ENCODE assay signal across 8 mouse cellular contexts in the genomic region with DNA sequence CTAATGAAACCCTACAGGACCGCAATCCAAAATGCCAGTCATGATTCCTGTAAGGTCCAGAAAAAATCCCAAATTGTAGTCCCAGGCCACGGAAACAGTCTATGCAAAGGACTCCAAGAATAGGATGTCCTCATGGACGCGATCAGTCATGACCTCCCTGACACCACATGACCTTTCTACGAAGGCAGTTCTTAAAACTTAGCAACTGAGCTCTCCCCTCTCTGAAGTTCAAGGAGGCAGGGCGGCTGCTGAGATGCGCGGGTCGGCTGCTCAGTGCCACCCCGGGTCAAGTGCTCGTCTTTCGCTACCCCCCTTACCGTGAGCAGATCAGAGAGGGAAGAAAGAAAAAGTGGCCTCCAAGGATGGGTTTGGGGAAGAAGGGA. TPM values are rescaled to one million over a fixed set of nuclear protein-coding genes. Genes with fewer than 3 reads are reported as not detected.
DNase-seq lines count a peak whose midpoint lies in the region; ATAC-seq and TF ChIP-seq lines count a peak whose summit lies in the region.

No protein-coding gene starts in this region.

- H3K4me3 ChIP-seq in lung, embryonic 14.5 days (ENCODE audit: low read depth, low read length) = peak overlapping the region; percentile 78
- H3K4me3 ChIP-seq in embryonic facial prominence, embryonic 12.5 days = peak overlapping the region; percentile 62
- peak overlapping the region; percentile 74 for H3K4me3 ChIP-seq in intestine, postnatal 0 days (ENCODE audit: low read depth, low read length)
- peak overlapping the region; percentile 62 for H3K4me3 ChIP-seq in neural tube, embryonic 13.5 days

- no peaks in the 10 kb centered on the region for H3K9me3 ChIP-seq in lung, embryonic 14.5 days (ENCODE audit: low read depth, low read length)
- H3K9me3 ChIP-seq in embryonic facial prominence, embryonic 12.5 days = no peaks in the 10 kb centered on the region
- no peaks in the 10 kb centered on the region for H3K9me3 ChIP-seq in intestine, postnatal 0 days (ENCODE audit: control insufficient read depth)
- H3K9me3 ChIP-seq in neural tube, embryonic 13.5 days = no peaks in the 10 kb centered on the region

- no peaks in the 10 kb centered on the region for H3K27me3 ChIP-seq in lung, embryonic 14.5 days (ENCODE audit: insufficient read depth, low read length)
- no peaks in the 10 kb centered on the region for H3K27me3 ChIP-seq in embryonic facial prominence, embryonic 12.5 days
- H3K27me3 ChIP-seq in intestine, postnatal 0 days (replicated peaks; ENCODE audit: control insufficient read depth, insufficient read depth, low read length) = no peaks in the 10 kb centered on the region
- no peaks in the 10 kb centered on the region for H3K27me3 ChIP-seq in neural tube, embryonic 13.5 days

- H3K9ac ChIP-seq in lung, embryonic 14.5 days = peak overlapping the region; percentile 92
- peak overlapping the region; percentile 75 for H3K9ac ChIP-seq in embryonic facial prominence, embryonic 12.5 days
- peak overlapping the region; percentile 81 for H3K9ac ChIP-seq in intestine, postnatal 0 days (ENCODE audit: low read depth, low read length)
- H3K9ac ChIP-seq in neural tube, embryonic 13.5 days = peak overlapping the region; percentile 82

- 0% methylated on average over 13 of the region's 13 CpGs for WGBS in lung, embryonic 14.5 days
- WGBS in embryonic facial prominence, embryonic 12.5 days = under 1% methylated on average over 13 of the region's 13 CpGs
- 0% methylated on average over 13 of the region's 13 CpGs for WGBS in intestine, postnatal 0 days
- under 1% methylated on average over 13 of the region's 13 CpGs for WGBS in neural tube, embryonic 13.5 days

- H3K36me3 ChIP-seq in lung, embryonic 14.5 days (ENCODE audit: insufficient read depth) = peaks cover 4% of the 10 kb centered on the region; the same call in 1 of the 2 replicates
- no peaks in the 10 kb centered on the region for H3K36me3 ChIP-seq in embryonic facial prominence, embryonic 12.5 days
- no peaks in the 10 kb centered on the region for H3K36me3 ChIP-seq in intestine, postnatal 0 days (ENCODE audit: control insufficient read depth, insufficient read depth)
- peaks cover 6% of the 10 kb centered on the region; the same call in 1 of the 2 replicates for H3K36me3 ChIP-seq in neural tube, embryonic 13.5 days

- DNase-seq in lung, embryonic 14.5 days = no peak
- no peak for DNase-seq in lung, postnatal 4 days
- no peak for DNase-seq in spleen, postnatal 14 days (ENCODE audit: low spot score in 2 of 2)
- no peak for DNase-seq in adrenal gland, adult (ENCODE audit: inconsistent age in 2 of 2, low spot score in 1 of 2)
- DNase-seq in right cerebral cortex, postnatal 14 days = no peak

- TF ChIP-seq CTCF in lung, embryonic 14.5 days (IDR thresholded peaks at IDR 0.05; ENCODE audit: low read depth) = no peak
- no peak for TF ChIP-seq CTCF in intestine, postnatal 0 days (IDR thresholded peaks at IDR 0.05; ENCODE audit: low read depth)

- ATAC-seq in lung, embryonic 14.5 days (ENCODE audit: insufficient read depth) = peak; percentile 68
- ATAC-seq in embryonic facial prominence, embryonic 12.5 days (ENCODE audit: insufficient number of reproducible peaks, insufficient read depth, low FRiP score, low TSS enrichment) = peak; percentile 61; the same call in 1 of the 2 replicates
- peak; percentile 44 for ATAC-seq in intestine, postnatal 0 days
- ATAC-seq in neural tube, embryonic 13.5 days (ENCODE audit: low read depth) = no peak; the same call in 1 of the 2 replicates

- peaks cover 5% of the 10 kb centered on the region; the same call in 1 of the 2 replicates for H3K4me1 ChIP-seq in lung, embryonic 14.5 days (ENCODE audit: insufficient read depth)
- peaks cover 21% of the 10 kb centered on the region for H3K4me1 ChIP-seq in embryonic facial prominence, embryonic 12.5 days
- H3K4me1 ChIP-seq in intestine, postnatal 0 days (replicated peaks; ENCODE audit: control insufficient read depth, insufficient read depth, low read length) = 0 out of 2 replicates have a peak, but pooled peaks cover 2% of the 10 kb centered on the region
- H3K4me1 ChIP-seq in neural tube, embryonic 13.5 days (replicated peaks) = peaks cover 30% of the 10 kb centered on the region

- peak overlapping the region; percentile 97 for H3K27ac ChIP-seq in lung, embryonic 14.5 days (ENCODE audit: low read depth)
- peak overlapping the region; percentile 97 for H3K27ac ChIP-seq in embryonic facial prominence, embryonic 12.5 days
- peak overlapping the region; percentile 96 for H3K27ac ChIP-seq in intestine, postnatal 0 days (ENCODE audit: low read depth, low read length)
- H3K27ac ChIP-seq in neural tube, embryonic 13.5 days (replicated peaks) = peak overlapping the region; percentile 97

- H3K4me2 ChIP-seq in lung, embryonic 14.5 days = peak overlapping the region; percentile 71
- H3K4me2 ChIP-seq in embryonic facial prominence, embryonic 12.5 days (replicated peaks) = peak overlapping the region; percentile 48
- peak overlapping the region; percentile 64 for H3K4me2 ChIP-seq in intestine, postnatal 0 days (replicated peaks; ENCODE audit: low read depth)
- peak overlapping the region; percentile 69 for H3K4me2 ChIP-seq in neural tube, embryonic 13.5 days

RNA-seq across cellular contexts. Expression of a gene that starts 0.4 kb away (rescaled TPM):
- polyA plus RNA-seq in lung, embryonic 14.5 days (2014; fragmentation: Nextera tagmentation; extraction: Ambion mirVana) = 48.7 and 49.7 TPM in 2 replicates
- polyA plus RNA-seq in embryonic facial prominence, embryonic 12.5 days (2016; fragmentation: Nextera tagmentation; extraction: Ambion mirVana) = 58.3 and 63.9 TPM in 2 replicates
- polyA plus RNA-seq in intestine, postnatal 0 days (2015; fragmentation: Nextera tagmentation; extraction: Ambion mirVana) = 16.9 and 17.5 TPM in 2 replicates
- polyA plus RNA-seq in neural tube, embryonic 13.5 days (2015; fragmentation: Nextera tagmentation; extraction: Ambion mirVana) = 62.4 and 65.4 TPM in 2 replicates

RNA-seq across cellular contexts. Expression of a gene that starts 0.6 kb away (rescaled TPM):
- polyA plus RNA-seq in lung, embryonic 14.5 days (2014; fragmentation: Nextera tagmentation; extraction: Ambion mirVana) = 2,008 and 2,115 TPM in 2 replicates
- 1,535 and 1,770 TPM in 2 replicates for polyA plus RNA-seq in embryonic facial prominence, embryonic 12.5 days (2016; fragmentation: Nextera tagmentation; extraction: Ambion mirVana)
- 516 and 565 TPM in 2 replicates for polyA plus RNA-seq in intestine, postnatal 0 days (2015; fragmentation: Nextera tagmentation; extraction: Ambion mirVana)
- 950 and 1,077 TPM in 2 replicates for polyA plus RNA-seq in neural tube, embryonic 13.5 days (2015; fragmentation: Nextera tagmentation; extraction: Ambion mirVana)
